Mouse (Mus musculus) MEL (cell line): ENCODE results near the gene Pkdcc. TPM values are rescaled to one million over a fixed set of nuclear protein-coding genes. Genes with fewer than 3 reads are reported as not detected.

ENCODE experiments used
- DNase-seq: peaks from one replicate; pipeline ENCODE4 v3.0.0; 2011; ENCODE audit warnings: low read depth, low spot score
- H3K27ac ChIP-seq: 2 replicates; pipeline ENCODE4 v1.5.1; 2012; ENCODE audit warnings: low read depth, mild to moderate bottlenecking, control low read depth, low read length, moderate library complexity; ENCODE audit not compliant: control insufficient read depth
- H3K27me3 ChIP-seq, 2 experiments: fragments of 150-350 bp in 1 of 2; sonication (generic) in 1 of 2; 2 replicates each; pipeline ENCODE4 v1.6.1; 2012; ENCODE audit warnings: low read length in 2 of 2, mild to moderate bottlenecking in 2 of 2, improper control_type of control experiment in 1 of 2, moderate library complexity in 1 of 2; ENCODE audit not compliant: insufficient read depth in 2 of 2, control insufficient read depth in 1 of 2
- H3K36me3 ChIP-seq, 2 experiments: 2 replicates each; pipeline ENCODE4 v1.6.1; 2012 to 2014; ENCODE audit warnings: low read length in 2 of 2, improper control_type of control experiment in 1 of 2, inconsistent platforms in 1 of 2, mild to moderate bottlenecking in 1 of 2; ENCODE audit not compliant: insufficient read depth in 2 of 2, control insufficient read depth in 1 of 2
- H3K4me1 ChIP-seq, 2 experiments: fragments of 150-350 bp in 1 of 2; sonication (generic) in 1 of 2; 2 replicates each; pipeline ENCODE4 v1.6.1; 2012; ENCODE audit warnings: low read length in 2 of 2, improper control_type of control experiment in 1 of 2, mild to moderate bottlenecking in 1 of 2; ENCODE audit not compliant: insufficient read depth in 2 of 2, control insufficient read depth in 1 of 2
- H3K4me3 ChIP-seq, 2 experiments: fragments of 150-350 bp in 1 of 2; sonication (generic) in 1 of 2; 2 replicates each; pipeline ENCODE4 v1.5.1; 2012; ENCODE audit warnings: low read depth in 2 of 2, low read length in 2 of 2, mild to moderate bottlenecking in 2 of 2, moderate library complexity in 2 of 2, control low read depth in 1 of 2, improper control_type of control experiment in 1 of 2; ENCODE audit not compliant: control insufficient read depth in 1 of 2, insufficient read depth in 1 of 2
- H3K79me2 ChIP-seq: 2 replicates; pipeline ENCODE4 v1.6.1; 2012; ENCODE audit warnings: mild to moderate bottlenecking, low read length, moderate library complexity; ENCODE audit not compliant: control insufficient read depth, poor library complexity, insufficient read depth
- H3K9ac ChIP-seq: 2 replicates; pipeline ENCODE4 v1.6.1; 2012; ENCODE audit warnings: low read depth, mild to moderate bottlenecking, control low read depth, low read length, moderate library complexity; ENCODE audit not compliant: control insufficient read depth, poor library complexity, severe bottlenecking
- H3K9me3 ChIP-seq: fragments of 150-350 bp; sonication (generic); replicated peaks from 2 replicates; pipeline ENCODE4 v1.6.1; 2012; ENCODE audit warnings: mild to moderate bottlenecking, low read length, improper control_type of control experiment, moderate library complexity; ENCODE audit not compliant: insufficient read depth
- BHLHE40 ChIP-seq: IDR thresholded peaks from 2 replicates; pipeline ENCODE4 v1.6.1; 2012; ENCODE audit warnings: low read depth, mild to moderate bottlenecking, inconsistent platforms, low read length, improper control_type of control experiment, borderline replicate concordance
- CTCF ChIP-seq, 3 experiments: IDR thresholded peaks in 2 of 3; conservative IDR thresholded peaks in 1 of 3; 2 replicates each; pipeline ENCODE4 v1.5.1; 2011 to 2012; ENCODE audit warnings: low read length in 3 of 3, low read depth in 2 of 3, mild to moderate bottlenecking in 2 of 3, improper control_type of control experiment in 1 of 3, inconsistent platforms in 1 of 3, mixed read lengths in 1 of 3, moderate library complexity in 1 of 3; ENCODE audit not compliant: control insufficient read depth in 1 of 3, insufficient read depth in 1 of 3, poor library complexity in 1 of 3, severe bottlenecking in 1 of 3
- E2F4 ChIP-seq: IDR thresholded peaks from 2 replicates; pipeline ENCODE4 v1.6.1; 2011; ENCODE audit warnings: low read depth, low read length, improper control_type of control experiment, borderline replicate concordance
- ELF1 ChIP-seq: IDR thresholded peaks from 2 replicates; pipeline ENCODE4 v1.6.1; 2014; ENCODE audit warnings: low read depth, mild to moderate bottlenecking, inconsistent platforms, low read length, improper control_type of control experiment, moderate library complexity
- ETS1 ChIP-seq: IDR thresholded peaks from 2 replicates; pipeline ENCODE4 v1.6.1; 2012; ENCODE audit warnings: low read depth, mild to moderate bottlenecking, inconsistent platforms, low read length, improper control_type of control experiment, moderate library complexity
- GATA1 ChIP-seq: IDR thresholded peaks from 2 replicates; pipeline ENCODE4 v1.6.1; 2011; ENCODE audit warnings: low read depth, low read length, improper control_type of control experiment
- HCFC1 ChIP-seq: IDR thresholded peaks from 2 replicates; pipeline ENCODE4 v1.6.1; 2012; ENCODE audit warnings: low read depth, mild to moderate bottlenecking, inconsistent platforms, low read length, improper control_type of control experiment, moderate library complexity
- JUND ChIP-seq: IDR thresholded peaks from 2 replicates; pipeline ENCODE4 v1.6.1; 2011; ENCODE audit warnings: low read depth, mild to moderate bottlenecking, improper control_type of control experiment, low read length
- KAT2A ChIP-seq: conservative IDR thresholded peaks from 2 replicates; pipeline ENCODE4 v1.6.1; 2012; ENCODE audit warnings: low read depth, low read length, improper control_type of control experiment, inconsistent platforms
- MAFK ChIP-seq: IDR thresholded peaks from 2 replicates; pipeline ENCODE4 v1.6.1; 2011; ENCODE audit warnings: low read depth, mild to moderate bottlenecking, low read length, improper control_type of control experiment, borderline replicate concordance
- MAX ChIP-seq: IDR thresholded peaks from 2 replicates; pipeline ENCODE4 v1.6.1; 2011; ENCODE audit warnings: low read length, improper control_type of control experiment
- MYB ChIP-seq: IDR thresholded peaks from 2 replicates; pipeline ENCODE4 v1.6.1; 2011; ENCODE audit warnings: mild to moderate bottlenecking, low read depth, low read length, improper control_type of control experiment
- MYC ChIP-seq: IDR thresholded peaks from 2 replicates; pipeline ENCODE4 v1.6.1; 2011; ENCODE audit warnings: low read depth, mild to moderate bottlenecking, low read length, improper control_type of control experiment, moderate library complexity
- NELFE ChIP-seq: IDR thresholded peaks from 2 replicates; pipeline ENCODE4 v1.6.1; 2011; ENCODE audit warnings: low read depth, low read length, improper control_type of control experiment
- POLR2AphosphoS2 ChIP-seq: IDR thresholded peaks from 2 replicates; pipeline ENCODE4 v1.6.1; 2011; ENCODE audit warnings: low read length, improper control_type of control experiment
- RAD21 ChIP-seq: IDR thresholded peaks from 2 replicates; pipeline ENCODE4 v1.6.1; 2011; ENCODE audit warnings: mild to moderate bottlenecking, low read depth, low read length, improper control_type of control experiment
- RCOR1 ChIP-seq: IDR thresholded peaks from 2 replicates; pipeline ENCODE4 v1.6.1; 2012; ENCODE audit warnings: low read depth, mild to moderate bottlenecking, inconsistent platforms, low read length, improper control_type of control experiment
- SIN3A ChIP-seq: IDR thresholded peaks from 2 replicates; pipeline ENCODE4 v1.6.1; 2012; ENCODE audit warnings: low read length, improper control_type of control experiment, inconsistent platforms
- SMC3 ChIP-seq: IDR thresholded peaks from 2 replicates; pipeline ENCODE4 v1.6.1; 2011; ENCODE audit warnings: low read depth, low read length, improper control_type of control experiment
- TCF12 ChIP-seq: IDR thresholded peaks from 2 replicates; pipeline ENCODE4 v1.6.1; 2014; ENCODE audit warnings: low read depth, mild to moderate bottlenecking, inconsistent platforms, low read length, improper control_type of control experiment, moderate library complexity
- USF1 ChIP-seq: IDR thresholded peaks from 2 replicates; pipeline ENCODE4 v1.6.1; 2014; ENCODE audit warnings: low read depth, mild to moderate bottlenecking, inconsistent platforms, low read length, improper control_type of control experiment, moderate library complexity
- USF2 ChIP-seq, 2 experiments: IDR thresholded peaks; 2 replicates each; pipeline ENCODE4 v1.6.1; 2011 to 2012; ENCODE audit warnings: improper control_type of control experiment in 2 of 2, low read length in 2 of 2, borderline replicate concordance in 1 of 2, inconsistent platforms in 1 of 2, low read depth in 1 of 2, mild to moderate bottlenecking in 1 of 2; ENCODE audit not compliant: insufficient read depth in 1 of 2
- ZKSCAN1 ChIP-seq: IDR thresholded peaks from 2 replicates; pipeline ENCODE4 v1.6.1; 2012; ENCODE audit warnings: low read depth, mild to moderate bottlenecking, inconsistent platforms, low read length, improper control_type of control experiment, moderate library complexity
- ZMIZ1 ChIP-seq: IDR thresholded peaks from 2 replicates; pipeline ENCODE4 v1.6.1; 2012; ENCODE audit warnings: low read depth, mild to moderate bottlenecking, inconsistent platforms, low read length, improper control_type of control experiment, moderate library complexity
- ZNF384 ChIP-seq: IDR thresholded peaks from 2 replicates; pipeline ENCODE4 v1.6.1; 2012; ENCODE audit warnings: low read depth, mild to moderate bottlenecking, inconsistent platforms, low read length, improper control_type of control experiment
- polyA plus RNA-seq, 2 experiments: library from polyadenylated mRNA; stranded (reverse) in 1 of 2; unstranded in 1 of 2; fragments of >175 nt in 1 of 2; fragments of >200 nt in 1 of 2; gene quantifications; 2 replicates each; pipeline versions ENCODE4 v1.2.1 to v1.2.4; 2012; ENCODE audit warnings: low replicate concordance in 2 of 2, low read depth in 1 of 2; ENCODE audit not compliant: insufficient read length in 2 of 2, insufficient read depth in 1 of 2, missing spikeins in 1 of 2
- total RNA-seq: library from RNA; depleted of rRNA; stranded (reverse); fragments of 300-350 nt; gene quantifications from 2 replicates; pipeline ENCODE4 v1.2.3, GENCODE M21; 2012

Gene Pkdcc
- total and polyA plus RNA-seq, 3 experiments, result not detected

GRCm38 (mm10) chr17:83248467-83248866, 33.4 kb downstream of the Pkdcc start:
- DNase-seq, result no peak
- Histone ChIP-seq H3K36me3 (no peaks in the 10 kb centered on the region), H3K27ac (no peak overlapping the region), H3K4me1 (no peaks in the 10 kb centered on the region), H3K79me2 (no peaks in the 10 kb centered on the region), H3K9ac (no peak overlapping the region), H3K4me3 (no peak overlapping the region), H3K27me3 (peaks cover 0 to 1% of the 10 kb centered on the region in 2 experiments; a peak in 1 of 4 replicates), H3K9me3 (no peaks in the 10 kb centered on the region)
- TF ChIP-seq BHLHE40 (no peak), NELFE (no peak), HCFC1 (no peak), ZNF384 (no peak), MYC (no peak), GATA1 (no peak), TCF12 (no peak), JUND (no peak), KAT2A (no peak), ZKSCAN1 (no peak), SIN3A (no peak)

GRCm38 (mm10) chr17:83250903-83251526, 35.9 kb downstream of the Pkdcc start:
- no peak for DNase-seq
- no peak overlapping the region for H3K9ac ChIP-seq
- no peaks in the 10 kb centered on the region; a peak in 2 of 4 replicates for H3K27me3 ChIP-seq
- no peak overlapping the region for H3K4me3 ChIP-seq
- no peaks in the 10 kb centered on the region for H3K79me2 ChIP-seq
- H3K36me3 ChIP-seq, result no peaks in the 10 kb centered on the region
- H3K4me1 ChIP-seq, result no peaks in the 10 kb centered on the region
- TF ChIP-seq ELF1 (no peak), E2F4 (no peak), SMC3 (no peak), MAFK (no peak), ZMIZ1 (no peak), SIN3A (no peak), MYC (no peak), ETS1 (no peak), TCF12 (no peak), MAX (no peak), CTCF (IDR thresholded peaks at IDR 0.05 in 2 of 3, conservative IDR thresholded peaks at IDR 0.05 in 1 of 3; ENCODE audit: control insufficient read depth in 1 of 3, insufficient read depth in 1 of 3, low read depth in 2 of 3, low read length in 3 of 3, poor library complexity in 1 of 3, severe bottlenecking in 1 of 3) (no peak), USF2 (IDR thresholded peaks at IDR 0.05; ENCODE audit: borderline replicate concordance in 1 of 2, insufficient read depth in 1 of 2, low read depth in 1 of 2, low read length in 2 of 2) (no peak), USF1 (no peak), RCOR1 (no peak), GATA1 (no peak), POLR2AphosphoS2 (no peak), RAD21 (no peak), JUND (no peak), MYB (no peak)
- no peak overlapping the region for H3K27ac ChIP-seq
- H3K9me3 ChIP-seq, result no peaks in the 10 kb centered on the region
